Mouse (Mus musculus): ENCODE data around the gene Prom2.

DNA sequence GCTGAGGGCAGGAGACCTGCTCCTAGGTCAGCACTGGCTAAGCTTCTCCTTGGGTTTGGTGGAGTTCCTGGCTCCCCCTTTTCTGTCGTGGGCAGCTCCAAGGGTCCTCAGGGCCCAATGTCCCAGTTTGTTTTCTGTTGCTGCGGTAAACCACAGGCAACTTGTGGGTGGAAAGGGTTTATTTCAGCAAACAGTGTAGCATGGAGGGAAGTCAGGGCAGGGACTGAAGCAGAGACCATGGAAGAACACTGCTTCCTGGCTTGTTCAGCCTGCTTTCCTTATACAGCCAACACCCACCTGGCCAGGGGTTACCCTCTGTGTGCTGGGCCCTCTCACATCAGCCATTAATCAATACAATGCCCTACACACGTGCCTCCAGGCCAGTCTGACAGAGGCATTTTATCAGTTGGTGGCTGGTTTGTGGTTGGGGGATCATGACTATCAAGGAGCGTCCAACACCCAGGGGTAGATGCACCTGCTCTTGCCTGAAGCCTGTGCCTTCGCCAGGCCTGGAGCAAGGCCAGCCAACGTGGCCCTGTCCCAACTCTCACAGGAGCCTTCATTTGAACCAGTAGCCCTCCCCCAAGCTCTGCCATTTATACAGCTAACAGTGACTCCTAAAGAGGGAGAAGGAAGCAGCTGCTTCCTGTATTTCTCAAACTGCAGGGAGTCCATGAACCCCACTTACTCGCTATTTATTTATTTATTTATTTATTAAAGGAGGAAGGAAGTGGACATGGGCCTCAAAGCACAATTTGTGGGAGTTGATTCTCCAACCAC, 17.1 kb downstream of the Prom2 start:
- TF ChIP-seq CTCF (conservative IDR thresholded peaks at IDR 0.05; ENCODE audit: low read length) (no peak), POU5F1 (IDR thresholded peaks at IDR 0.05; ENCODE audit: borderline replicate concordance, low read length) (no peak)
